ENCODE assay signal across 7 mouse cellular contexts in genomic region chr9:106349075-106349474, GRCm38 (mm10). TPM values are rescaled to one million over a fixed set of nuclear protein-coding genes. Genes with fewer than 3 reads are reported as not detected.
A peak's percentile ranks its signal among the peaks of the same experiment; 100 is the strongest.
DNase-seq lines count a peak whose midpoint lies in the region; ATAC-seq and TF ChIP-seq lines count a peak whose summit lies in the region.

No protein-coding gene starts in this region.

- TF ChIP-seq POLR2A in bone marrow, adult 2 months (IDR thresholded peaks at IDR 0.05; ENCODE audit: borderline replicate concordance, control insufficient read depth, low read depth, low read length) = no peak

- H3K4me3 ChIP-seq in bone marrow, adult 2 months (replicated peaks; ENCODE audit: control insufficient read depth, low read depth, low read length) = no peak overlapping the region
- H3K4me3 ChIP-seq in forebrain, embryonic 15.5 days = no peak overlapping the region
- H3K4me3 ChIP-seq in kidney, embryonic 16.5 days (ENCODE audit: low read length) = no peak overlapping the region

- DNase-seq in left cerebral cortex, postnatal 4 days = peak; percentile 44
- no peak for DNase-seq in left cerebral cortex, postnatal 25 days (ENCODE audit: low spot score in 2 of 2)
- peak; percentile 65 to 71 for DNase-seq in lung, postnatal 4 days
- DNase-seq in thymus, postnatal 4 days = peak; percentile 71

- H3K9me3 ChIP-seq in forebrain, embryonic 15.5 days = no peaks in the 10 kb centered on the region
- H3K9me3 ChIP-seq in kidney, embryonic 16.5 days (ENCODE audit: low read length) = no peaks in the 10 kb centered on the region

- WGBS in bone marrow, adult 2 months = 61% methylated on average over 2 of the region's 2 CpGs
- 45% methylated on average over 2 of the region's 2 CpGs for WGBS in forebrain, embryonic 15.5 days
- 61% methylated on average over 2 of the region's 2 CpGs for WGBS in kidney, embryonic 16.5 days

- ATAC-seq in forebrain, embryonic 15.5 days (replicated peaks) = 0 out of 2 replicates have a peak, but pooled peaks have one; percentile 26
- peak; percentile 39 for ATAC-seq in kidney, embryonic 16.5 days (ENCODE audit: low FRiP score, low TSS enrichment)

- H3K27me3 ChIP-seq in forebrain, embryonic 15.5 days = no peaks in the 10 kb centered on the region
- no peaks in the 10 kb centered on the region for H3K27me3 ChIP-seq in kidney, embryonic 16.5 days (ENCODE audit: insufficient read depth, low read length)

- H3K9ac ChIP-seq in forebrain, embryonic 15.5 days (replicated peaks) = no peak overlapping the region
- H3K9ac ChIP-seq in kidney, embryonic 16.5 days (replicated peaks; ENCODE audit: low read length) = no peak overlapping the region

- no peak overlapping the region for H3K27ac ChIP-seq in bone marrow, adult 2 months (ENCODE audit: control insufficient read depth, insufficient read depth, low read depth, low read length, poor library complexity)
- H3K27ac ChIP-seq in forebrain, embryonic 15.5 days (replicated peaks) = no peak overlapping the region
- H3K27ac ChIP-seq in kidney, embryonic 16.5 days (ENCODE audit: low read length) = peak overlapping the region; percentile 17; the same call in 1 of the 2 replicates

- no peak overlapping the region for H3K4me2 ChIP-seq in forebrain, embryonic 15.5 days (replicated peaks)
- H3K4me2 ChIP-seq in kidney, embryonic 16.5 days (replicated peaks; ENCODE audit: low read depth, low read length) = no peak overlapping the region

- peak; percentile 66 for TF ChIP-seq CTCF in bone marrow, adult 2 months (IDR thresholded peaks at IDR 0.05; ENCODE audit: control insufficient read depth, insufficient read depth, low read length)

- intact Hi-C loops in left cerebral cortex, postnatal 4 days (cut with DNase I) = no loop called here
- intact Hi-C loops in left cerebral cortex, postnatal 25 days (cut with DNase I) = loop anchor here (5.0 kb wide), 1 partner anchor 42 kb away; no protein-coding TSS in a partner anchor

- no peaks in the 10 kb centered on the region for H3K4me1 ChIP-seq in bone marrow, adult 2 months (ENCODE audit: control insufficient read depth, insufficient read depth, low read length)
- peaks cover 9% of the 10 kb centered on the region for H3K4me1 ChIP-seq in forebrain, embryonic 15.5 days
- H3K4me1 ChIP-seq in kidney, embryonic 16.5 days (ENCODE audit: insufficient read depth, low read length) = peaks cover 26% of the 10 kb centered on the region

- H3K36me3 ChIP-seq in forebrain, embryonic 15.5 days = no peaks in the 10 kb centered on the region
- no peaks in the 10 kb centered on the region for H3K36me3 ChIP-seq in kidney, embryonic 16.5 days (ENCODE audit: insufficient read depth, low read length)

RNA-seq across cellular contexts. Expression of gene Dusp7, which starts 19.4 kb away (rescaled TPM):
- total RNA-seq in left cerebral cortex, postnatal 4 days (2021) = 10 to 100 TPM; 54.3 to 54.4 TPM
- total RNA-seq in left cerebral cortex, postnatal 25 days (2021) = 100 to 1,000 TPM; 101 to 109 TPM
- polyA plus RNA-seq in bone marrow, adult 2 months (2011; ENCODE audit: insufficient read depth, insufficient read length, low replicate concordance, missing spikeins) = 3.8 and 11.6 TPM in 2 replicates
- 9.2 and 10.4 TPM in 2 replicates for polyA plus RNA-seq in forebrain, embryonic 15.5 days (2015; fragmentation: Nextera tagmentation; extraction: Ambion mirVana)
- 13.6 and 13.7 TPM in 2 replicates for polyA plus RNA-seq in kidney, embryonic 16.5 days (2015; fragmentation: Nextera tagmentation; extraction: Ambion mirVana)

Comparison
In these comparisons a context has a peak if more than half of its experiments do, and no peak if none do; other contexts are left out.
1. DNase-seq: peak in left cerebral cortex, postnatal 4 days (single experiment), lung, postnatal 4 days (2 of 2) and thymus, postnatal 4 days (single experiment); none in left cerebral cortex, postnatal 25 days (0 of 2).